Mouse (Mus musculus): ENCODE results near the gene Lrp1.

The Lrp1 gene

GRCm38 (mm10) chr10:127590831-127591451, 30.0 kb downstream of the Lrp1 start:
- DNase-seq, result no peak

- no peak for DNase-seq
Observed at GRCm38 (mm10) chr10:127590256-127590655, 30.7 kb downstream of the Lrp1 start.

- DNase-seq, result no peak
Observed at GRCm38 (mm10) chr10:127587776-127588175, 33.2 kb downstream of the Lrp1 start.

- no peak for DNase-seq
Observed at GRCm38 (mm10) chr10:127586209-127586608, 34.7 kb downstream of the Lrp1 start.

GRCm38 (mm10) chr10:127585598-127585997, 35.4 kb downstream of the Lrp1 start:
- no peak for DNase-seq

- DNase-seq, result no peak
Observed at GRCm38 (mm10) chr10:127583649-127584048, 37.3 kb downstream of the Lrp1 start.

GRCm38 (mm10) chr10:127581291-127581690, 39.7 kb downstream of the Lrp1 start:
- no peak for DNase-seq

- DNase-seq, result no peak
Observed at GRCm38 (mm10) chr10:127577982-127578381, 43.0 kb downstream of the Lrp1 start.

- DNase-seq, result no peak
Observed at GRCm38 (mm10) chr10:127577156-127577555, 43.8 kb downstream of the Lrp1 start.

GRCm38 (mm10) chr10:127576381-127576961, 44.5 kb downstream of the Lrp1 start:
- peak; percentile 81 for DNase-seq

- DNase-seq, result no peak
Observed at GRCm38 (mm10) chr10:127575741-127576140, 45.2 kb downstream of the Lrp1 start.

GRCm38 (mm10) chr10:127572281-127572680, 48.7 kb downstream of the Lrp1 start:
- no peak for DNase-seq

- no peak for DNase-seq
Observed at GRCm38 (mm10) chr10:127570937-127571641, 49.9 kb downstream of the Lrp1 start.

- no peak for DNase-seq
Observed at GRCm38 (mm10) chr10:127570384-127570783, 50.6 kb downstream of the Lrp1 start.

GRCm38 (mm10) chr10:127569450-127569849, 51.5 kb downstream of the Lrp1 start:
- peak; percentile 78 for DNase-seq

- DNase-seq, result peak; percentile 37
Observed at GRCm38 (mm10) chr10:127566553-127567326, 54.2 kb downstream of the Lrp1 start.

- no peak for DNase-seq
Observed at GRCm38 (mm10) chr10:127564301-127564700, 56.6 kb downstream of the Lrp1 start.

GRCm38 (mm10) chr10:127563840-127564239, 57.1 kb downstream of the Lrp1 start:
- no peak for DNase-seq

- no peak for DNase-seq
Observed at GRCm38 (mm10) chr10:127561145-127561544, 59.8 kb downstream of the Lrp1 start.

GRCm38 (mm10) chr10:127557397-127557796, 63.6 kb downstream of the Lrp1 start:
- no peak for DNase-seq

GRCm38 (mm10) chr10:127555703-127556102, 65.2 kb downstream of the Lrp1 start:
- DNase-seq, result no peak

- DNase-seq, result no peak
Observed at GRCm38 (mm10) chr10:127549892-127550291, 71.1 kb downstream of the Lrp1 start.

GRCm38 (mm10) chr10:127548236-127548635, 72.7 kb downstream of the Lrp1 start:
- DNase-seq, result no peak
